8 mouse cellular contexts compared by ENCODE assay signal in genomic region chr3:101661184-101661992, GRCm38 (mm10). TPM values are rescaled to one million over a fixed set of nuclear protein-coding genes. Genes with fewer than 3 reads are reported as not detected.
DNase-seq lines count a peak whose midpoint lies in the region; ATAC-seq lines count a peak whose summit lies in the region.

No protein-coding gene starts in this region.

- peaks cover 23% of the 10 kb centered on the region for H3K4me1 ChIP-seq in hindbrain, embryonic 14.5 days (replicated peaks; ENCODE audit: control insufficient read depth, insufficient read depth, low read length)
- H3K4me1 ChIP-seq in midbrain, embryonic 12.5 days, result peaks cover 24% of the 10 kb centered on the region
- no peaks in the 10 kb centered on the region for H3K4me1 ChIP-seq in liver, embryonic 11.5 days (replicated peaks; ENCODE audit: control insufficient read depth, insufficient read depth, low read length)
- H3K4me1 ChIP-seq in heart, embryonic 11.5 days (ENCODE audit: control insufficient read depth, insufficient read depth, low read length), result no peaks in the 10 kb centered on the region; the same call in 1 of the 2 replicates

- H3K36me3 ChIP-seq in hindbrain, embryonic 14.5 days (replicated peaks; ENCODE audit: control insufficient read depth, insufficient read depth), result no peaks in the 10 kb centered on the region
- no peaks in the 10 kb centered on the region for H3K36me3 ChIP-seq in midbrain, embryonic 12.5 days
- H3K36me3 ChIP-seq in liver, embryonic 11.5 days (ENCODE audit: control insufficient read depth, insufficient read depth, low read length), result no peaks in the 10 kb centered on the region
- no peaks in the 10 kb centered on the region for H3K36me3 ChIP-seq in heart, embryonic 11.5 days (ENCODE audit: control insufficient read depth, insufficient read depth, low read length)

- peak overlapping the region; percentile 29; the same call in 1 of the 2 replicates for H3K9ac ChIP-seq in hindbrain, embryonic 14.5 days
- no peak overlapping the region for H3K9ac ChIP-seq in midbrain, embryonic 12.5 days (replicated peaks)
- no peak overlapping the region for H3K9ac ChIP-seq in liver, embryonic 11.5 days (ENCODE audit: low read depth, low read length)
- no peak overlapping the region for H3K9ac ChIP-seq in heart, embryonic 11.5 days (ENCODE audit: low read depth, low read length)

- ATAC-seq in activated CD4-positive, CD25-positive, alpha-beta regulatory T cell, adult 4 months, result peak; percentile 92
- ATAC-seq in hindbrain, embryonic 14.5 days (ENCODE audit: low FRiP score), result peak; percentile 84
- peak; percentile 79 for ATAC-seq in midbrain, embryonic 12.5 days (ENCODE audit: low FRiP score, low read depth)
- no peak for ATAC-seq in liver, embryonic 11.5 days (replicated peaks; ENCODE audit: low FRiP score)
- ATAC-seq in heart, embryonic 11.5 days (replicated peaks; ENCODE audit: insufficient number of reproducible peaks, low FRiP score, low TSS enrichment), result no peak

- no peaks in the 10 kb centered on the region for H3K27me3 ChIP-seq in hindbrain, embryonic 14.5 days (ENCODE audit: control insufficient read depth, insufficient read depth, low read length)
- no peaks in the 10 kb centered on the region for H3K27me3 ChIP-seq in midbrain, embryonic 12.5 days
- H3K27me3 ChIP-seq in liver, embryonic 11.5 days (replicated peaks; ENCODE audit: control insufficient read depth, insufficient read depth, low read length), result no peaks in the 10 kb centered on the region
- H3K27me3 ChIP-seq in heart, embryonic 11.5 days (ENCODE audit: control insufficient read depth, insufficient read depth, low read length), result no peaks in the 10 kb centered on the region

- DNase-seq in cerebellum, postnatal 10 days, result peak; percentile 68 to 70
- DNase-seq in cerebellum, adult 11 months, result no peak
- peak; percentile 75 for DNase-seq in hindbrain, embryonic 14.5 days (ENCODE audit: low spot score)
- no peak for DNase-seq in liver, embryonic 11.5 days (ENCODE audit: low spot score)
- DNase-seq in cerebellum, postnatal 36 days, result no peak

- H3K4me2 ChIP-seq in hindbrain, embryonic 14.5 days (replicated peaks), result no peak overlapping the region
- H3K4me2 ChIP-seq in midbrain, embryonic 12.5 days (replicated peaks), result no peak overlapping the region; the same call in 1 of the 2 replicates
- H3K4me2 ChIP-seq in liver, embryonic 11.5 days, result no peak overlapping the region
- H3K4me2 ChIP-seq in heart, embryonic 11.5 days, result no peak overlapping the region

- H3K4me3 ChIP-seq in hindbrain, embryonic 14.5 days (replicated peaks; ENCODE audit: low read length), result no peak overlapping the region
- H3K4me3 ChIP-seq in midbrain, embryonic 12.5 days, result no peak overlapping the region
- H3K4me3 ChIP-seq in liver, embryonic 11.5 days (ENCODE audit: low read depth, low read length), result no peak overlapping the region
- no peak overlapping the region for H3K4me3 ChIP-seq in heart, embryonic 11.5 days (ENCODE audit: low read depth, low read length)

- H3K27ac ChIP-seq in hindbrain, embryonic 14.5 days, result peak overlapping the region; percentile 86
- H3K27ac ChIP-seq in midbrain, embryonic 12.5 days (replicated peaks), result peak overlapping the region; percentile 73
- no peak overlapping the region for H3K27ac ChIP-seq in liver, embryonic 11.5 days (ENCODE audit: low read depth, low read length)
- no peak overlapping the region for H3K27ac ChIP-seq in heart, embryonic 11.5 days (ENCODE audit: low read depth, low read length)

- WGBS in hindbrain, embryonic 14.5 days, result 31% methylated on average over 9 of the region's 9 CpGs
- WGBS in midbrain, embryonic 12.5 days, result 35% methylated on average over 9 of the region's 9 CpGs
- WGBS in liver, embryonic 11.5 days, result 59% methylated on average over 9 of the region's 9 CpGs
- WGBS in heart, embryonic 11.5 days (ENCODE audit: insufficient replicate concordance), result 54% methylated on average over 9 of the region's 9 CpGs

- H3K9me3 ChIP-seq in hindbrain, embryonic 14.5 days (ENCODE audit: control insufficient read depth, low read length), result no peaks in the 10 kb centered on the region
- H3K9me3 ChIP-seq in midbrain, embryonic 12.5 days, result no peaks in the 10 kb centered on the region
- no peaks in the 10 kb centered on the region for H3K9me3 ChIP-seq in liver, embryonic 11.5 days (ENCODE audit: control insufficient read depth, low read length)
- H3K9me3 ChIP-seq in heart, embryonic 11.5 days (replicated peaks; ENCODE audit: control insufficient read depth, low read length), result no peaks in the 10 kb centered on the region

RNA-seq across cellular contexts. Expression of gene Atp1a1, which starts 56.9 kb away (rescaled TPM):
- polyA plus RNA-seq in activated CD4-positive, CD25-positive, alpha-beta regulatory T cell, adult 4 months (2017; shearing (Covaris generic)), result 10 to 100 TPM; 15.1 to 17.4 TPM
- 105 and 112 TPM in 2 replicates for polyA plus RNA-seq in hindbrain, embryonic 14.5 days (2014; fragmentation: Nextera tagmentation; extraction: Ambion mirVana)
- polyA plus RNA-seq in midbrain, embryonic 12.5 days (2016; fragmentation: Nextera tagmentation; extraction: Ambion mirVana), result 46.3 and 50.9 TPM in 2 replicates
- 127 and 136 TPM in 2 replicates for polyA plus RNA-seq in liver, embryonic 11.5 days (2014; fragmentation: Nextera tagmentation; extraction: Ambion mirVana)
- polyA plus RNA-seq in heart, embryonic 11.5 days (2014; fragmentation: Nextera tagmentation; extraction: Ambion mirVana), result 404 and 434 TPM in 2 replicates

Comparison
In these comparisons a context has a peak if more than half of its experiments do, and no peak if none do; other contexts are left out.
1. DNase-seq: peak in cerebellum, postnatal 10 days (2 of 2) and hindbrain, embryonic 14.5 days (single experiment); none in cerebellum, adult 11 months (single experiment), liver, embryonic 11.5 days (single experiment) and cerebellum, postnatal 36 days (0 of 2).
2. ATAC-seq: peak in activated CD4-positive, CD25-positive, alpha-beta regulatory T cell, adult 4 months (single experiment), hindbrain, embryonic 14.5 days (single experiment) and midbrain, embryonic 12.5 days (single experiment); none in liver, embryonic 11.5 days (single experiment) and heart, embryonic 11.5 days (single experiment).
3. H3K27ac ChIP-seq: peak in hindbrain, embryonic 14.5 days (single experiment) and midbrain, embryonic 12.5 days (single experiment); none in liver, embryonic 11.5 days (single experiment) and heart, embryonic 11.5 days (single experiment).